Mouse (Mus musculus) kidney, postnatal 14 days (tissue): ENCODE results near the gene Asb4.

ENCODE experiments used
- DNase-seq: peaks from one replicate; pipeline ENCODE4 v3.0.0; 2022; ENCODE audit warnings: mixed read lengths

The Asb4 gene

GRCm38 (mm10) chr6:5448396-5448795 is 65.2 kb downstream of the Asb4 start:
- peak; percentile 45 for DNase-seq

- peak; percentile 9 for DNase-seq
These were observed 66.7 kb downstream of the Asb4 start for GRCm38 (mm10) chr6:5449878-5450277.

GRCm38 (mm10) chr6:5455836-5456235 is 72.7 kb downstream of the Asb4 start:
- no peak for DNase-seq

- DNase-seq: no peak
These were observed 87.5 kb downstream of the Asb4 start for GRCm38 (mm10) chr6:5470480-5471318.

- no peak for DNase-seq
These were observed 89.5 kb downstream of the Asb4 start for GRCm38 (mm10) chr6:5472692-5473091.

- DNase-seq: no peak
These were observed 90.8 kb downstream of the Asb4 start for GRCm38 (mm10) chr6:5474021-5474420.

GRCm38 (mm10) chr6:5481066-5481465 is 97.9 kb downstream of the Asb4 start:
- no peak for DNase-seq

- no peak for DNase-seq
These were observed 99.1 kb downstream of the Asb4 start for GRCm38 (mm10) chr6:5482270-5482783.
